Mouse (Mus musculus): ENCODE results near the gene Fzr1.

Fzr1 gene

DNA sequence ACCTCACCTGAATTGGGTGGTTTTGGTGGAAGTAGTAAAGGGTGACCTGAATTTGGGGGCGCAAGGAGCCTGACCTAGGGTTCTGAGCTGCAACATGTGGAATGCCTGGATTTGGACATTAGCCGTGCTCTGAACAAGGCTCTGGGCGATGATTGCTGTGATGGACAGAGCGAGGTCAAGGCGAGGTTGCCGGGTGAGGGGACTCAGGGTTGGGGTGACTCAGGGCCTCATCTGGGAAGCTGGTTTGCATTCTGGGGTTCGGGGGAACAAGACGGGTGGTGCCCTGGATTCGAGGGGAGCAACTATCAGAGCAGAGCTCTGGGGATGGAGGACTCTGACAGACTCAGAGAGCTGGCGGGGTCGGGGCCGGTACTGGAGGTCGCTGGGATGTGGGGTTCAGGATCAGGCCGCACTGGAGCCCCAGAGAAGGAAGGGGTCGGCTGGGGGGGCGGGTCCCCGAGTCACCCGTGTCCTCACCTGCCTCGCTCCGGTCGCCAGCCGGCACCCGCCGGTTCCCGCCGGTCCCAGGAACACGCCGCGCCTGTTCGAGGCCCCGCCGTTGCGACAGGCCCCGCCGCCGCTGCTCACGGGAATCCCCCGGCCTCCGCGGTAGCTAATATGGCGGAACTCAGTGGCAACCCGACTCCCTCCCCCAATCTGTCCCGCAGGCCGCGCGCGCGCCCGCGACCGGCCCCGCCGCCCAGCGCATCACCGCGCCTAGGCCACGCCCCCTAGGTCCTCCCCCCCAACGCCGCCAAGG lies at the start of gene Fzr1:
TSS of gene Fzr1 (minus strand) at position 724 of the 760 bp plus-strand sequence.
- DNase-seq (ENCODE audit: low read depth): peak; percentile 33

DNA sequence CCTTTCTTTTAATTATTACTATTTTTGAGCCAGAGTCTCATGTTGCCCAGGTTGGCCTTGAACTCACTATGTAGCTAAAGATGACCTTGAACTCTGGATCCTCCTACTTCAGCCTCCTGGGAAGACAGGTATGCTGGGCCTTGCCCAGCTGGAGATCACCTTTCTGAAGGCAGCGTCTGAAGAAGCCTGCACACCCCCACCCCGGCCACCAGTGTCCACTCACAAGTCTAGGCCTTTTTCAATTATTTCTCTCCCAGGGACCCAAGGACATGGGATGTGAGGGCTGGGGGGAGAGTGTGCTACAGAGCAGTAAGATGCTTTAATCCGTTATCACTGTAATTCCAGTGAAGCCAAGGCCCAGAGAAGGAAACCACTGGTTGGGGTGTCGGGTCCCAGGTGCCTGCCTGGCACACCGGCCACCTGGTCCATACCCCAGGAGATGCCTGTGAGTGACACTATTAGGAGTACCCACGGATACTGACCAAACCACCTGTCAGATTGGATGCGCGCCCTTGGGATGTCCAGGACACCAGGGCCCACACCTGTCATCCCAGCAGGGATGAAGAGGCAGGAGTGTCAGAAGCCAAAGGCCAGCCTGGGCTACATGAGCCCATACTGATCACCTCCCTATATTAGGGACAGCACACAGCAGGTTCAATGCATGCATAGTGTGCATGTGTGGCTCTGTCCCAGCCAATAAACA lies 49.6 kb upstream of the Fzr1 start:
- no peak for DNase-seq (ENCODE audit: low read depth)

DNA sequence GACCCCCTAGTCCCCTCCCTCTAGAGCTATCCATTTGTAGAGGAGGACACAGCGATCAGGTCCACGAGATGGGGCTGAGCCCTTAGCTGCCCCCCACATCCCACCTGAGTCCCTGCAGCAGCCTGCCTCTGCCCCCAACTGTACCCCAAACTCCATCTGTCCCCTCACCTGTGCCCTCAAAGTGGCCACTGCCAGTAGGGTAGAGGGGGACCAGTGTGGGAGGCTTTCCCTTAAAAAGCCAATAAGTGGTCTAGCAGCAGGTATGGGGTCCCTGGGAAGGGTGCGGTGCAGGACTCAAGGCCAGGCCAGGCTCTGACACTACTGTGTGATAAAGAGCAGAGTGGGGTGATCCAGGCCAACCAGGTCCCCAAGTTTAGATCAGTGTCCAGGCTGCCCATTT lies 49.0 kb upstream of the Fzr1 start:
- no peak for DNase-seq (ENCODE audit: low read depth)

DNA sequence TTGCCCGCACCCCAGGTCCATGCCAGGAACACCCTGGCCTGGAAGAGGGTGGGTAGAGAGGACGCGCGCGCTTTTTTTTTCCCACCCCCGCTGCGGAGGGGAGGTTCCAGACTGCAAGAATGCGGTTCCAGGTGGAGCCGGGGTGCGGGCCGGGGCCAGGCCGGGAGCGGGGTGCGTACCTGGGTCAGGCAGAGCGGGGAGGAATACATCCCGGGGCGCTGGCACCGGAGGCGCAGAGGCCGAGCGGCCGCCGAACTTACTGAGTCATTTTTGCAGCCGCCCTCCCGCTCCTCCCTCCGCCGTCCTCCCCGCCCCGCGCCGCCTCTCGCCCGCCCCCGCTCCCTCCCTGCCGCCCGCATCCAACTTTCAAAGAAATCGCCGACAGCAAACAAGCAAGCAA lies 48.6 kb upstream of the Fzr1 start:
- DNase-seq (ENCODE audit: low read depth): peak; percentile 83

DNA sequence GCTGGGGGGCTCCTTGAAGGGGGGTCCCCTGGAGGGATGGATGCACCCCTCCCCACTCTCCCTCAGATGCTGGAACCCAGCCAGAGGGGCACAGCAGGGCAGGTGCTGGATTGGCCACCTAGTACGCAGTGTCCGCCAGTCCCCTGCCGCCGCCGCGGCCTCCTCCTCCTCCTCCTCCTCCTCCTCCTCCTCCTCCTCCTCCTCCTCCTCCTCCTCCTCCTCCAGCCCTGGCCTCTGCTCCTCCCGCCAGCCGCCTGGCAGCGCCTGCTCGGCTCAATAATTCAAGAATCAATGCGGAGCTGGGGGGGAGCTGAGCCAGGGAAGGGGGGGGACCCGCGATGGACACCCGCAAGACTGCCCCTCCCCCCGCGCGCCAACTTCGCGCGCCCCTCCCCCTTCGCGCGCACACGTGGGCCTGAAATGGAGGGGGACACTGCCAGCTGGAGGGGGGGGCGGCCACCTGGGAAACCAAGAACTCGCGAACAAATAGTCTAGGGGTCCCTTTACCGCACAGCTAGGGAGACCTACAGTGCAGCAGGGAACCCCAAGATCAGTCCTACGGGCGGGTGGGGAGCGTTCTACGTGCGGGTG lies 47.9 kb upstream of the Fzr1 start:
- DNase-seq (ENCODE audit: low read depth): peak; percentile 62

DNA sequence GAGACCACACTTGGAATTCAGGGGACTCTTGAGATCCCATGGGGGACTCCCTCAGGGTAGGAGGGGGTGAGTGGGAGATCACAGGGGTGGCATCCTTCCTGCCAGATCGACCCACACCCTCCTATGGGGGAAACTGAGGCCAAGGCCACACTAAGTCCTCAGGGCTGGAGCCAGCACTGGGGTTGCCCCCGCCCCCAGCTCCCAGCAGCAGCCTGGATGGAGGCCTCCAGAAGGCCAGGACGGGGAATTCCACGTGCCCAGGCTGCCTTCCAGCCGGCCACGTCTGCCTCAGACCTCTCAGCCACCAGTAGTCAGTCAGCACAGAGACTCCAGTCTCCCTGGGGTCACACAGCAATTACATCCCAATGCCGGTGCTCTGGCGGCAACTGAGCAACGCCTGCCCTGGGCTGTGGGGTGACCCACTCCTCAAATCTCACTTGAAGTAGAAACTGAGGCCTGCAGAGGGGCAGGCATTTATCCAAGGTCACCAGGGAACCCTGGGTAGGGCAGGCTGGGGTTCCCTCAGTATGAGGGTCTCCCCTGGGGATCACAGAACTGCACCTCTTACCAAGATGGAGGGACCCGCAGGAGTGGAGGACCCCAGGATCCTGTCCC lies 47.0 kb upstream of the Fzr1 start:
- peak; percentile 82 for DNase-seq (ENCODE audit: low read depth)

DNA sequence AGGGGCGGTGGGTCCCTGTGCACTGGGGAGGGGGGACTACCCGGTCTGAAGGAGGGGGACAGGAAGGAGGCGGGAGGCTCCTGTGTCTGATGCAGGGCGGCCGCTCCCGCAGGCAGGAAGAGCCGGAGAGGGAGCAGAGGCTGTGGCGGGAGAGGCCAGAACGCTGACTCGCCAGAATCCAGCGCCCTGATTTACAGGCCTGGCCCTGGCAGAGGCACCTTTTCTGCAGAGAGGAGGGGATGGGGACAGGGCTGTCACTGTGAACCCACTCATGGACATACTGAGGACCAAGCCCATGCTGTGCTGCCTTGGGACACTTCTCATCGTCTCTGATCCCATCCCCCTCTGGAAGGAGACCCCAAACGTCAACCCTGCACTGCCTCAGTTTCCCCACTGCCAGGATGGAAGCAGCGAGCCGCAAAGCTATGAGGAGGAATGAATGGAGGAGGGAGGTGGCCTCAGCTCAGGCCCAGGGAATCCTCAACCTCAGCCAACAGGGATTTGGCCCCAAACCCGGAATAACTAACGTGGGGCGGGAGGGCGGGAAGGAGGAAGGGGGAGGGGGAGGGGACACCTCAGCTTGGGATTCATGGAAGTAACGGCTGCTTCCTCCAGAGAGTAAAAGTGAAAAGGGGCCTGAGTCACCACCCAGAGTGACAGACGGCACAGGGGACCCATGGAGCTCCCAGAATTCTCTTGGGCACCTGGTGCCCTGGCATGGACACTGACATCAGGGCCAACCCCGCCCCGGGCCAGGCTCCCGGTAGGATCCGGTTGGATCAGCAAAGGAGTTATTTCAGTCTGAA lies 46.1 kb upstream of the Fzr1 start:
- peak; percentile 75 for DNase-seq (ENCODE audit: low read depth)

DNA sequence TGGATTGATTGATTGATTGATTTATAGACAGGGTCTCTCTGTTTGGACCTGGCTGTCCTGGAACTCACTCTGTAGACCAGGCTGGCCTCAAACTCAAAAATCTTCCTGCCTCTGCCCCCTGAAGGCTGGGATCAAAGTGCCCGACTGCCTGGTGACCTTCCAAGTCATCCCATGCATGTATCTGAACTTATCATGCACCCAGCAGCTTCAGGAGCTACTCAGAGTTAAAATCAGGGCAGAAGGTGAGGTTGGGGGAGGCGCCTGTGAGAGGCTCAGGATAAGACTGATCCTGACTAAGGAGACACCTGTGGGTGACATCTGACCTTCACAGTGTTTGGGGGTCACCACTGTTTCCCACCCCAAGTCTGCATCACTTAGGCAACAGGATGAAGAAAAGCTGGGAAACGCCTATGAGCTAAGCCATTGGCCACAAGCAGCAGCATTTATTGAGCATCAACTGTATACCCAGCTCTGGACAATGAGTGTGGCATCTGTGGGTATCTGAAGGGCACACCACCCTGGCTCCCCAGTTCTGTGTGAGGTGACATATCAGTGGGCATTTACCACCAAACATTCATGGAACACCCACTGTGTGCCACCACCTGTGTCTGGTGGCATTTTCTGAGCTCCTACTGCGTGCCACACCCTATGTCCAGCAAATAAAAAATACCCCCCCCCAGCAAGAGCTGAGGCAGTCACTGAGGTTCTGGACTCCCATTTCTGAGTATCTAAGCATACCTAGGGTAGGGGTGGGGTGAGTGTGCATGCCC lies 45.3 kb upstream of the Fzr1 start:
- DNase-seq (ENCODE audit: low read depth): no peak

DNA sequence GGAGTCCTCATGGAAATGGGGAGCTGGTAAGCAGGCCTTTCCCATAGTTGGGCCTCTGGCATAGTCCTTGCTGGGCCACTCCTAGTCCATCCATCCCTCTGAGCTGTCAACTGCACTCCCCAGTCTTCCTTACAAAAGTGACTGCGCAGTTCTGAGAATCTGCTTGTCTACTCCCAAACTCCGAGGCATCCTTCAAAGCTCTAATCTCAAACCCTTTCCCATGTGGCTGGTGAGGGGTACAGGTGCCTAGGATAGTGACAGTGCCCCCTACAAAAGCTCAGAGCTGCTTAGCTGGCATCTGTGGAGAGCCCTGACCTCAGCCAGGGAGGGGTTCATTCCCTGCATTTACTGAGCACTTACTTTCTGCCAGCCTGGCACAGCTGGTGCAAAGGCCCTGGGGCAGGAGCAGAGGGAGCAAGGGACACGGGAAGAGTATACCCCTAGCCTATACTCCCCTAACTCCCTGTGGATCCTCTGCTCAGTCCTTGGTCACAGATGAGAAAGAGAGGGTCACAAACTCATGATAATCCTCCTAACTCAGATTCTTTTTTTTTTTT lies 44.4 kb upstream of the Fzr1 start:
- DNase-seq (ENCODE audit: low read depth): no peak

DNA sequence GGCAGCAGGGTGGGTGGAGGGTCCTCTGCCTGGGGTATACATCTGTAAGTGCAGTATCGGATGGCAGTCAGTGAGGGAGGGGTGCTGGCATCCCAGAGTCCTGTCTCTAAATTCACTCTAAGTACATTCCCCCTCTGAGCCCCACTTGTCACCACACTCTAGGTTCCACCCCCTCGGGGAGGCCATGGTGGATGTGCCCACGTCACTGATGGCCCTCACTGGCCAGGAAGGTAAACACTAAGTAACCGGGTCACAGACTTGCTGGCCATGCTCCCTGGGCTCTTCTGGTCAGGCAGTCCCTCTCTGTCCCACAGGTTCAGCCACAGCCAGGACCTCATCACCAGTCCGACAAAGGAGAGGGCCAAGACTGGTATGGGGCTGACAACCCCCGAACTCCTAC lies 43.9 kb upstream of the Fzr1 start:
- DNase-seq (ENCODE audit: low read depth): no peak

DNA sequence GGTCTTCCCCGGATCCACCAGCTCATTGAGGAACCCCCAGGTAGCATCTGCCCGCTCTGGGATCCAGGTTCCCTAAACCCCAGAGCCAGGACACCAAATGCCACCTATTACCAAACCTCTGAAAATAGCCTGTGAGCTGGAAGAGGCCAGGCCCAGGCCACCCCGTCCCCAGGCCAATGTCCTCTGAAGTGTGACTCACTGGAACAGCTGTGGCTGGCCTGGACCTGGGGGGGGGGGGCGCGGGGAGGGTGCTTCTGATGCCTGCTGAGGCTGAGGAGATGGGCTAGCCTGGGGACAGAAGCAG lies 43.4 kb upstream of the Fzr1 start:
- no peak for DNase-seq (ENCODE audit: low read depth)

DNA sequence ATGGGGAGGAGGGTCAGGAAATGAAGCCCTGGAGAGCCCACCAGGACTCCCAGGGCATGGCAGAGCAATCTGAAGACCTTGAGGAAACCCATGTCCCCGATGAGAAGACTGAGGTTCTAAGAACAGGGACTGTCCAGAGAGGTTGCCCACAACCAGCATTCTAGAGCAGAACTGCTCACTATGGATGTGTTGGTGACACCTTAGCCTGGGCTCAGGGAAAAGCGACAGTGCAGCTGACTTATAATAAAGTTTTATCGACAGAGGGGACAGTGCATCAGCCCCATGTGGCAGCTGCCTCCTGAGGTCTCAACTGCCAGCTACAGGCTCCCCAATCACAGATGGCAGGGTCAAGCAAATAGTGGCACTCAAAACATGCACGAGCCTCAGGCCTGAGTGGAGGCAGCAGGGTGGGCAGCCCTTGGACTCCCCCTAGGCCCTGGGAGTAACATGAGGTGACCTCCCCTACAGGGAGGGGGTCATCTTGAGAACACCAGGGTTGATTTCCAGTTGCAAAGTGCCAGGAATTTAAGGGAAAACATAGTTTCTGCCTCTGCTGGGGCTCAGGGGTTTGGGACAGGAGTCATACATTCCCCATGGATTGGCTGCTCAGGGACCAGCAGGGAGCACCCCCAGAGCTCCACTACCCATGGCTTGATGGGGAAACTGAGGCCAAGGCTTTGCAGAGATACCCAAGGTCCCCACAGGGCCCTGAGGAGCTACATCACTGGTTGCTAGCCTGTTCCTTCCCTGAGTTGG lies 42.9 kb upstream of the Fzr1 start:
- no peak for DNase-seq (ENCODE audit: low read depth)

DNA sequence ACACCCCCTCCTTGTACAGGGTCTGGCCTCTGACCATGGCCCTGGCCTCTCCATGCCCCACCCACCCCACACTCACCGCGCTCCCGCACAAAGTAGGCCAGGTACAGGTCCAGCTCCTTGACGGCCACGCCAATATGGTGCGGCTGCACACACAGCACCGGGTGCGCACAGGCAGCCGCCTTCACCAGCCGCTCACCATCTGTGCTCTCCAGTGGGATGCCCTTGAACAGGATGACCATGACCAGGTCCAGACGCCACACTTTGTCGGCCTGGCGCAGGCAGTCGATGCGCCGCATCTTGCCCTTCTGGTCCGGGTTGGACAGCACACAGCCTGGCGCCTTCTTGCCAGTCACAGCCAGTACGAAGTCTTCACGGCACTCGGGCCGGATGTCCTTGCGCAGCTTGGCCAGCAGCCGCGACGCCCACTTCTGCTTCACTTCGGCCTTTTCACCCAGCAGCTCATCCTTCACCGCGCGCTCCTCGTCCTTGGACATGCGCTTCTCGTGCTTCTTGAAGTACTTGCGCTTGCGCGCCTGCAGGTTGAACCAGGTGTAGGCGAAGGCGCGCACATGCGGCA lies 42.0 kb upstream of the Fzr1 start:
- DNase-seq (ENCODE audit: low read depth): no peak

DNA sequence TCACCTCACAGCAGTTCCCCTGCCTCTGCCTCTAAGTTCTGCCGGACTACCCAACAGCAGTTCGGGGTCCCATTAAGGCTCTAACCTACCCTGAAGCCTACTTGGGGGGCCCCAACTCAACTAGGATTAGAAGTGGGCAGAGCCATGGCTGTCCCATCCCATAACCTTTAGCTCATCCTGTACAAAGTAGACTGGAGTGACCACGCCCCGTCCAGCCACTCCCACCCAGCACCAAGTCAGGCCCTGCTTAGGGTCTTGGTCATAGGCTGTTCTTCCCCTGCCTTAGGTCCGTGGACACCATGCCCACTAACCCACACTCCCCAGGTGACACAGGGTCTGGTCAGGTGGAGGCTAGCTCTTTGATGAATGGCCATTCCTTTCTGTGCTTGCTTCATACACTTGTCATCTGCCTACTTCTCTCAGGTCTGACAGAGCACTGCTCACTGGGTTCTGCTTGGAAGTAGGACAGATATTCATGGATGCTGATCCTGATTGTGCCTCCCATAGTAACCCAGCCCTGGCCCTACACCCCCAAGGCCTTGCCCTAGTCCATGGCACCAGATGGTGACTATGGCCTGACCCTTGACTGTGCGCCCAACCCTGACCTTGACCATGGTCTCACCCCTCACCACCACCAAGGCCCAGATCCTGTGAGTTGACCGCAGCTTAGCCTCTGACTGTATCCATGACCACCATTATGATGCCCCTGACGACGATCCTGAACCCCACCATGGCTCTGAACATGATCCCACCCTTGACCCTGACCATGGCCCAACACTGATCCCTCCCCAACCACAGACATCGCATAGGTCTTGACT lies 41.0 kb upstream of the Fzr1 start:
- no peak for DNase-seq (ENCODE audit: low read depth)

DNA sequence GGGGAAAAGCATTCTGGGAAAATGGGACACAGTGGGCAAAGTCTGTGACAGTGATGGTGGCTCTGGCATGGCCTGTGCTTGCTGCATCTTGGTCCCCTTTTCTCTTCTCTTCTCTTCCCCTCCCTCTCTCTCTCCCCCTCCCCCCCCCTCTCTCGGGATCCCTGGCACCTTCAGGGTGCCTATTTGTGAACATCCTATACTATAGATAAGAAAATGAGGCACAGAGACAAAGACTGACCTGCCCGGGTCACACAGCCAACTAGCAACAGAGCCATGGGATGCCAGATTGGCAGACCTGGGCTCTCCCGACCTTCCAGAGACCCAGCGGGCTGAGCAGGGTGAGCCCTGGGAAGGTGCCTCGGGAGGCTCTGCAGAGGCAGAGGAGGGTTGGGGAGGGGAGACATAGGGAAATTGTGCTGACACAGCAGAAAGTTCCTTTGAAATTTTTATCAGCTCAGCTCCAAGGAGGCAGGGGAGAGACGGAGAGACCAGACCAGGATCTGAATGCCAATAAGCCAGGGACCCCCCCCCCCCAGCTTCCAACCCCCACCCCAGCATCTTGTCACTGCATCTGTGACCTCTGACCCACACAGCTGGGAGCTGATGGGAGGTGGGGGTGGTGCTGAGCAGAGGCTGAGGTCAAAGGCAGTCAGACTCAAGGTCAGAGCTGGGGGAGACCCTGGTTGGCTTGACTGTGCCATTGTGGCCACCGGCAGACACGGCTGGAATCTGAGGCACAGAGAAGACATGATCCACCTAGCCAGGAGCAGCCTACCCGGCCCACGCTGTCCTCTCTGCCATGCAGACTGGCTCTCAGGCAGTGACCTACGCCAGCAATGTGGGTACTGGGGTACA lies 40.1 kb upstream of the Fzr1 start:
- DNase-seq (ENCODE audit: low read depth): no peak

DNA sequence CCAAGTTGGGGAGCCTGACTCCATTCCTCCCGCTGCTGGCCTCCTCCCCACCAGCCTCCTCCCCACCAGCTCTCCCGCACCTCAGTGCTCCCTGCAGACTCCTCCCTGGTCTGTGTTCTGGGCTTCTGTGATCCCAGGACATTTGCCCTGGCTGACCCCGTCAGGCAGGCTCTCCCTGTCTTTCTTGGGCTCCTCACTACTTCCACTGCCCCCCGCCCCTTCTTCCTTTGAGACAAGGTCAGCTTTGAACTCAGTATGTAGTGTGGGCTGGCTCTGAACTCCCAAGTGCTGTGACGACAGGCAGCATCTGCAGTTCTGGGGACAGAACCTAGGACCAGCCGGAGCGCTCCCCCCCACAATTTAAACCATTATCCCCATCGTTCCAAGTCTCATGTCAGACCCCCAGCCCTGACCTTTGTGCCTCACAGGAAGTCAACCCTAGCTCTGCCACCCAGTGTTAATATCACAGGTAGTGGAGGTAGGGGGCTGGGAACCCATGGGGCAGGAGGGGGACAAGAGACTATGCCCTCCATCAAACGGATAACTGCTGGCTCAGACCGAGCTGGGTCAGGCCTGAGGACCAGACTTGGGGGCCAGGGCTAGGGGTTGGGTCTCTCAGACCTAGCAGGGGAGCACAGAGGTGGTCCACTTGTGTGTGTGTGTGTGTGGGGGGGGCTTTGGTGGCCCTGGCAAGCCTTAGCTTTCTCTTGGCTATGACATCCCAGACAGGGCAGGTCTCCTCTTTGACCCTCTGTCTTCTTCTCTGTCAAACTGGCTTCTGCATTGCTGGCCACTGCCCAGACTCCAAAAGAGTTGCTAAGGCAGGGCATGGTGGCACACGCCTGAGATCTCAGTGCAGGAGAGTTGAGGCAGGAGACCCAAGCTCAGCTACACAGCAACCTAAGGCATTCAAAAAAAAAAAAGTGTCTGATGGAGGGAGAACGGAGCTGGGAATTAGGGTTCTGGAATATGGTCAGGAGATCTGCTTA lies 39.2 kb upstream of the Fzr1 start:
- DNase-seq (ENCODE audit: low read depth): no peak

All from NIH3T3 (cell line).